Mouse (Mus musculus) liver, embryonic 14.5 days (tissue): ENCODE results near the gene Csnk2a2. TPM values are rescaled to one million over a fixed set of nuclear protein-coding genes. Genes with fewer than 3 reads are reported as not detected.

Experiments used
- ATAC-seq: fragments of 200-750 bp; cut with Nextera tagmentation; 2 replicates; pipeline ENCODE4 v1.8.0; 2017; ENCODE audit warnings: moderate number of reproducible peaks, mild to moderate bottlenecking, moderate library complexity; ENCODE audit not compliant: insufficient read depth
- DNase-seq, 3 experiments: peaks; one replicate each; pipeline ENCODE4 v3.0.0-alpha.2; 2012 to 2013; ENCODE audit warnings: low read depth in 3 of 3, low spot score in 3 of 3
- H3K27ac ChIP-seq: fragments of 300-500 bp; sonication (generic); 2 replicates; pipeline ENCODE4 v1.5.1; 2014; ENCODE audit warnings: moderate library complexity, mild to moderate bottlenecking, control low read depth, inconsistent platforms
- H3K27me3 ChIP-seq: fragments of 300-500 bp; sonication (generic); 2 replicates; pipeline ENCODE4 v1.6.1; 2014; ENCODE audit warnings: mild to moderate bottlenecking, low read length, moderate library complexity; ENCODE audit not compliant: control insufficient read depth, insufficient read depth
- H3K36me3 ChIP-seq: fragments of 300-500 bp; sonication (generic); replicated peaks from 2 replicates; pipeline ENCODE4 v1.6.1; 2014; ENCODE audit warnings: low read depth; ENCODE audit not compliant: control insufficient read depth, insufficient read depth
- H3K4me1 ChIP-seq, 2 experiments: fragments of 200-500 bp in 1 of 2; fragments of 300-500 bp in 1 of 2; sonication (generic) in 1 of 2; replicated peaks; 2 replicates each; pipeline ENCODE4 v1.6.1; 2012 to 2014; ENCODE audit warnings: antibody characterized with exemption in 1 of 2, inconsistent platforms in 1 of 2, low read length in 1 of 2; ENCODE audit not compliant: control insufficient read depth in 2 of 2, insufficient read depth in 2 of 2
- H3K4me2 ChIP-seq: fragments of 300-500 bp; sonication (generic); 2 replicates; pipeline ENCODE4 v1.6.1; 2014; ENCODE audit warnings: low read depth, mild to moderate bottlenecking, control low read depth, moderate library complexity
- H3K4me3 ChIP-seq, 2 experiments: fragments of 200-500 bp in 1 of 2; fragments of 300-500 bp in 1 of 2; sonication (generic) in 1 of 2; 2 replicates each; pipeline ENCODE4 v1.5.1; 2012 to 2014; ENCODE audit warnings: low read depth in 2 of 2, low read length in 2 of 2, mild to moderate bottlenecking in 2 of 2, control low read depth in 1 of 2, inconsistent platforms in 1 of 2, moderate library complexity in 1 of 2; ENCODE audit not compliant: insufficient read depth in 1 of 2
- H3K9ac ChIP-seq: fragments of 300-500 bp; sonication (generic); replicated peaks from 2 replicates; pipeline ENCODE4 v1.6.1; 2014; ENCODE audit warnings: mild to moderate bottlenecking, control low read depth, moderate library complexity
- H3K9me3 ChIP-seq: fragments of 300-500 bp; sonication (generic); 2 replicates; pipeline ENCODE4 v1.6.1; 2016; ENCODE audit warnings: low read length, mixed read lengths; ENCODE audit not compliant: control insufficient read depth
- CTCF ChIP-seq: IDR thresholded peaks from 2 replicates; pipeline ENCODE4 v1.5.1; 2016; ENCODE audit warnings: antibody characterized with exemption, low read depth, control low read depth
- EP300 ChIP-seq: IDR thresholded peaks from 2 replicates; pipeline ENCODE4 v1.6.1; 2016; ENCODE audit warnings: antibody characterized with exemption, low read depth
- WGBS: fragments of 180-500 bp; shearing (Covaris S2); extraction: QIAGEN DNeasy Blood & Tissue Kit; methylation state at CpG from one replicate; pipeline ENCODE4 v1.1.7; 2014; ENCODE audit not compliant: insufficient replicate concordance; 5-methylcytosine and 5-hydroxymethylcytosine counted together
- polyA plus RNA-seq, 2 experiments: library from polyadenylated mRNA; depleted of rRNA in 1 of 2; stranded (reverse) in 1 of 2; unstranded in 1 of 2; fragments of >200 nt; fragmentation: Nextera tagmentation in 1 of 2; extraction: Ambion mirVana in 1 of 2; gene quantifications; 2 replicates each; pipeline versions ENCODE4 v1.2.1 to v1.2.3; 2012 to 2014

Csnk2a2 gene
- polyA plus RNA-seq, 2 experiments: 6.9 to 12.8 TPM

DNA sequence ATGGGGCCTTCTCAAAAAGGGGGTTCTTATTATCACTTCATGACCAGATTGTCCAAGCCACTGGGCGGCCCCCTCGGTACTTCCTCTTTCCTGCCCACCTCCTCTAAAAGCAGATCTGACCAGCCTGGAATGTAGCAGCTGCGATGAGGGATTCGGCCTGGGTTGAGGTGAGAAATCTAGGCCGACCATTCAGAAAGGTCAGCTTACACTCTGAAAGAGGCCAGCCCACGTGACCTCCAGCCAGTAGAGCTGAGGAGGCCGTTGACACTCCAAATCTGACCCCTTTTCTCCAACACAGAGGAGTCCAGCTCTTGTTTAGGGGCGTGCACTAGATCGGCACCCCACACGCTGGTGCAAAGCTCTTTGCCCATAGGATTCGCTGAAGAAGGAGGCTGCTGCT is 93.1 kb downstream of the Csnk2a2 start:
- TF ChIP-seq CTCF (no peak), EP300 (no peak)
- no peaks in the 10 kb centered on the region for H3K27me3 ChIP-seq
- H3K4me1 ChIP-seq: no peaks in the 10 kb centered on the region
- ATAC-seq (no peak), DNase-seq (no peak)
- H3K4me3 ChIP-seq: no peak overlapping the region
- no peak overlapping the region for H3K9ac ChIP-seq
- no peak overlapping the region for H3K27ac ChIP-seq
- H3K36me3 ChIP-seq: no peaks in the 10 kb centered on the region
- 29% methylated on average over 11 of the region's 11 CpGs for WGBS
- no peak overlapping the region for H3K4me2 ChIP-seq
- no peaks in the 10 kb centered on the region for H3K9me3 ChIP-seq

Other genes starting within 250 kb of the Csnk2a2 start
- gene Cngb1, start 183.5 kb downstream of the Csnk2a2 start, polyA plus RNA-seq (2012; rRNA removed): 0.06 and 0.11 TPM in 2 replicates
- gene Cngb1, start 183.5 kb downstream of the Csnk2a2 start, polyA plus RNA-seq (2014; fragmentation: Nextera tagmentation; extraction: Ambion mirVana): not detected in 2 replicates
- not detected in 2 replicates for gene Tepp, start 179.5 kb downstream of the Csnk2a2 start, polyA plus RNA-seq (2012; rRNA removed)
- not detected in 2 replicates for gene Tepp, start 179.5 kb downstream of the Csnk2a2 start, polyA plus RNA-seq (2014; fragmentation: Nextera tagmentation; extraction: Ambion mirVana)
- 0.83 and 0.96 TPM in 2 replicates for gene Zfp319, start 158.1 kb downstream of the Csnk2a2 start, polyA plus RNA-seq (2012; rRNA removed)
- gene Zfp319, start 158.1 kb downstream of the Csnk2a2 start, polyA plus RNA-seq (2014; fragmentation: Nextera tagmentation; extraction: Ambion mirVana): 0.75 and 0.81 TPM in 2 replicates
- gene Usb1, start 157.8 kb downstream of the Csnk2a2 start, polyA plus RNA-seq (2012; rRNA removed): 8.7 and 10.8 TPM in 2 replicates
- gene Usb1, start 157.8 kb downstream of the Csnk2a2 start, polyA plus RNA-seq (2014; fragmentation: Nextera tagmentation; extraction: Ambion mirVana): 9.3 and 10.7 TPM in 2 replicates
- gene Mmp15, start 137.8 kb downstream of the Csnk2a2 start, polyA plus RNA-seq (2012; rRNA removed): 0.64 and 0.83 TPM in 2 replicates
- 0.43 and 1.1 TPM in 2 replicates for gene Mmp15, start 137.8 kb downstream of the Csnk2a2 start, polyA plus RNA-seq (2014; fragmentation: Nextera tagmentation; extraction: Ambion mirVana)
- gene Cfap20, start 55.2 kb downstream of the Csnk2a2 start, polyA plus RNA-seq (2012; rRNA removed): 22.0 and 30.1 TPM in 2 replicates
- gene Cfap20, start 55.2 kb downstream of the Csnk2a2 start, polyA plus RNA-seq (2014; fragmentation: Nextera tagmentation; extraction: Ambion mirVana): 34.8 and 35.7 TPM in 2 replicates
- gene Ccdc113, start 44.0 kb upstream of the Csnk2a2 start, polyA plus RNA-seq (2012; rRNA removed): not detected in 2 replicates
- not detected in 2 replicates for gene Ccdc113, start 44.0 kb upstream of the Csnk2a2 start, polyA plus RNA-seq (2014; fragmentation: Nextera tagmentation; extraction: Ambion mirVana)
- gene Prss54, start 86.3 kb upstream of the Csnk2a2 start, polyA plus RNA-seq (2012; rRNA removed): not detected in 2 replicates
- gene Prss54, start 86.3 kb upstream of the Csnk2a2 start, polyA plus RNA-seq (2014; fragmentation: Nextera tagmentation; extraction: Ambion mirVana): not detected in 2 replicates
- gene Gins3, start 143.4 kb upstream of the Csnk2a2 start, polyA plus RNA-seq (2012; rRNA removed): 3.2 and 4.9 TPM in 2 replicates
- gene Gins3, start 143.4 kb upstream of the Csnk2a2 start, polyA plus RNA-seq (2014; fragmentation: Nextera tagmentation; extraction: Ambion mirVana): 9.4 and 9.8 TPM in 2 replicates
- 0.81 and 0.95 TPM in 2 replicates for gene Ndrg4, start 186.9 kb upstream of the Csnk2a2 start, polyA plus RNA-seq (2012; rRNA removed)
- 0.62 and 1.0 TPM in 2 replicates for gene Ndrg4, start 186.9 kb upstream of the Csnk2a2 start, polyA plus RNA-seq (2014; fragmentation: Nextera tagmentation; extraction: Ambion mirVana)
- 8.2 and 16.0 TPM in 2 replicates for gene Setd6, start 225.8 kb upstream of the Csnk2a2 start, polyA plus RNA-seq (2012; rRNA removed)
- gene Setd6, start 225.8 kb upstream of the Csnk2a2 start, polyA plus RNA-seq (2014; fragmentation: Nextera tagmentation; extraction: Ambion mirVana): 15.0 and 17.4 TPM in 2 replicates